Comparison of ENCODE assay signal across 8 mouse cellular contexts in the genomic region with DNA sequence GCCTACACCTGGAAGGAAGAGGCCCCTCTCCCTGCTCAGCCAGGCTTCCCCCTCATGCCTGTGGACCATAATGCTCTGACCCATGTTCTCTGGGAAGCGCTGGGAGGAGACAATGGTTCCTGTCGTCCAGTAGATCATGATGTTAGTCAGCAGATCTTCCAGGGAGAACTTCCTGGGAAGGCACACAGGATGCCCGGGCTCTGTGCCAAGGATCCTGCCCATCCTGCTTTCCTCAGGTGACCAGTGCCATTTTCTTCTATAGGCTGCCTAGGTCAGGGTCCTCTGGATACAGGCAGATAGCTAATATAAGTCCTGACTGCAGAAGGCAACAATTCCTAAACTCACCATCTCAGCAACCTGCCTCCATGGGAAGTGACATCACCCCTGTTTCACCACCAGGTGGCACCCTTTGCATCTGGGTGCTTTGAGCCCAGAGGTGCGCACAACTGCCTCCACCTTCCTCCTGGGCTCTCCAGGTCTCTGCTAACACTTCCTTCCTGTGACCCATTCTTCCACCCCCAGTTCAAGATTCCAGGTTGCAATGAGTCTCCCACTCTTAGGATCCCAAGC. TPM values are rescaled to one million over a fixed set of nuclear protein-coding genes. Genes with fewer than 3 reads are reported as not detected.
DNase-seq lines count a peak whose midpoint lies in the region; ATAC-seq and TF ChIP-seq lines count a peak whose summit lies in the region.

No protein-coding gene starts in this region.

- no peak overlapping the region for H3K4me3 ChIP-seq in forebrain, postnatal 0 days (ENCODE audit: low read depth, low read length)
- no peak overlapping the region for H3K4me3 ChIP-seq in forebrain, embryonic 11.5 days (ENCODE audit: low read depth, low read length)
- H3K4me3 ChIP-seq in testis, adult 2 months (ENCODE audit: control insufficient read depth, low read depth, low read length) = no peak overlapping the region

- H3K4me1 ChIP-seq in forebrain, postnatal 0 days (ENCODE audit: insufficient read depth) = no peaks in the 10 kb centered on the region
- no peaks in the 10 kb centered on the region for H3K4me1 ChIP-seq in forebrain, embryonic 11.5 days (replicated peaks; ENCODE audit: control insufficient read depth, insufficient read depth, low read length)
- no peaks in the 10 kb centered on the region; the same call in 1 of the 2 replicates for H3K4me1 ChIP-seq in testis, adult 2 months (ENCODE audit: control insufficient read depth, insufficient read depth, low read length)

- no peaks in the 10 kb centered on the region for H3K36me3 ChIP-seq in forebrain, postnatal 0 days (ENCODE audit: insufficient read depth)
- H3K36me3 ChIP-seq in forebrain, embryonic 11.5 days (ENCODE audit: control insufficient read depth, insufficient read depth, low read length) = no peaks in the 10 kb centered on the region
- H3K36me3 ChIP-seq in testis, adult 2 months (ENCODE audit: control insufficient read depth, insufficient read depth, low read length) = no peaks in the 10 kb centered on the region

- no peaks in the 10 kb centered on the region for H3K27me3 ChIP-seq in forebrain, postnatal 0 days (ENCODE audit: insufficient read depth, low read length)
- H3K27me3 ChIP-seq in forebrain, embryonic 11.5 days (ENCODE audit: control insufficient read depth, insufficient read depth, low read length) = no peaks in the 10 kb centered on the region
- H3K27me3 ChIP-seq in testis, adult 2 months (ENCODE audit: control insufficient read depth, insufficient read depth, low read length) = no peaks in the 10 kb centered on the region

- TF ChIP-seq POLR2A in testis, adult 2 months (IDR thresholded peaks at IDR 0.05; ENCODE audit: control insufficient read depth, low read depth, low read length) = no peak

- no peak overlapping the region for H3K4me2 ChIP-seq in forebrain, postnatal 0 days (ENCODE audit: low read depth)
- no peak overlapping the region for H3K4me2 ChIP-seq in forebrain, embryonic 11.5 days (ENCODE audit: low read depth, low read length, severe bottlenecking)

- ATAC-seq in forebrain, postnatal 0 days = no peak
- no peak for ATAC-seq in forebrain, embryonic 11.5 days (replicated peaks; ENCODE audit: low FRiP score)

- no peak for DNase-seq in forebrain, postnatal 0 days
- DNase-seq in forebrain, embryonic 11.5 days (ENCODE audit: low spot score) = no peak
- no peak for DNase-seq in testis, postnatal 14 days (ENCODE audit: low spot score)
- peak; percentile 39 for DNase-seq in forelimb bud, embryonic 11.5 days (ENCODE audit: low read depth, low spot score)
- DNase-seq in natural killer cell, adult 2 months (ENCODE audit: low spot score in 2 of 2) = peak; percentile 14 to 54
- no peak for DNase-seq in left cerebral cortex, postnatal 36 days (ENCODE audit: low spot score in 2 of 2)
- no peak for DNase-seq in right cerebral cortex, adult 2 months (ENCODE audit: low spot score in 2 of 2)

- H3K27ac ChIP-seq in forebrain, postnatal 0 days (ENCODE audit: low read depth, low read length) = no peak overlapping the region
- H3K27ac ChIP-seq in forebrain, embryonic 11.5 days (ENCODE audit: low read depth, low read length) = no peak overlapping the region
- no peak overlapping the region for H3K27ac ChIP-seq in testis, adult 2 months (ENCODE audit: control insufficient read depth, insufficient read depth, low read depth, low read length)

- no peak overlapping the region for H3K9ac ChIP-seq in forebrain, postnatal 0 days
- H3K9ac ChIP-seq in forebrain, embryonic 11.5 days (ENCODE audit: low read length) = no peak overlapping the region

- 67% methylated on average over 4 of the region's 4 CpGs for WGBS in forebrain, postnatal 0 days
- WGBS in forebrain, embryonic 11.5 days = 66% methylated on average over 4 of the region's 4 CpGs

- intact Hi-C loops in left cerebral cortex, postnatal 36 days (cut with DNase I) = no loop called here

- TF ChIP-seq CTCF in forebrain, postnatal 0 days (IDR thresholded peaks at IDR 0.05; ENCODE audit: low read depth) = peak; percentile 62
- peak; percentile 88; the same call in 1 of the 2 replicates for TF ChIP-seq CTCF in testis, adult 2 months (IDR thresholded peaks at IDR 0.05; ENCODE audit: control insufficient read depth, insufficient read depth, insufficient replicate concordance, low read depth, low read length)

- no peaks in the 10 kb centered on the region for H3K9me3 ChIP-seq in forebrain, postnatal 0 days (ENCODE audit: low read length)
- no peaks in the 10 kb centered on the region for H3K9me3 ChIP-seq in forebrain, embryonic 11.5 days (ENCODE audit: control insufficient read depth, low read length)

RNA-seq across cellular contexts. Expression of gene Tmem63a, which starts 34.1 kb away (rescaled TPM):
- 1.3 and 3.2 TPM in 2 replicates for total RNA-seq in forebrain, postnatal 0 days (2014; rRNA removed)
- 1.8 and 2.1 TPM in 2 replicates for polyA plus RNA-seq in forebrain, postnatal 0 days (2015; fragmentation: Nextera tagmentation; extraction: Ambion mirVana)
- polyA plus RNA-seq in forebrain, embryonic 11.5 days (2014; fragmentation: Nextera tagmentation; extraction: Ambion mirVana) = 2.7 and 3.0 TPM in 2 replicates
- 3.6 and 3.7 TPM in 2 replicates for polyA plus RNA-seq in testis, adult 2 months (2012; rRNA removed)
- total RNA-seq in left cerebral cortex, postnatal 36 days (2021) = 10 to 100 TPM; 13.8 to 20.6 TPM

RNA-seq across cellular contexts. Expression of gene Lefty1, which starts 41.4 kb away (rescaled TPM):
- not detected in 2 replicates for total RNA-seq in forebrain, postnatal 0 days (2014; rRNA removed)
- 0.33 and 0.35 TPM in 2 replicates for polyA plus RNA-seq in forebrain, postnatal 0 days (2015; fragmentation: Nextera tagmentation; extraction: Ambion mirVana)
- polyA plus RNA-seq in forebrain, embryonic 11.5 days (2014; fragmentation: Nextera tagmentation; extraction: Ambion mirVana) = 0.45 and 0.51 TPM in 2 replicates
- 1.5 and 2.0 TPM in 2 replicates for polyA plus RNA-seq in testis, adult 2 months (2012; rRNA removed)
- total RNA-seq in left cerebral cortex, postnatal 36 days (2021) = under 1 TPM in 1 of 2 experiments, not detected in 1; 0.20 TPM

RNA-seq across cellular contexts. Expression of gene Ephx1, which starts 44.5 kb away (rescaled TPM):
- 10.2 and 13.9 TPM in 2 replicates for total RNA-seq in forebrain, postnatal 0 days (2014; rRNA removed)
- polyA plus RNA-seq in forebrain, postnatal 0 days (2015; fragmentation: Nextera tagmentation; extraction: Ambion mirVana) = 10.4 and 10.5 TPM in 2 replicates
- polyA plus RNA-seq in forebrain, embryonic 11.5 days (2014; fragmentation: Nextera tagmentation; extraction: Ambion mirVana) = 0.65 and 1.1 TPM in 2 replicates
- polyA plus RNA-seq in testis, adult 2 months (2012; rRNA removed) = 60.1 and 63.9 TPM in 2 replicates
- 10 to 100 TPM; 30.2 to 31.6 TPM for total RNA-seq in left cerebral cortex, postnatal 36 days (2021)

Comparison
In these comparisons a context has a peak if more than half of its experiments do, and no peak if none do; other contexts are left out.
1. DNase-seq: peak in forelimb bud, embryonic 11.5 days (single experiment) and natural killer cell, adult 2 months (2 of 2); none in forebrain, postnatal 0 days (single experiment), forebrain, embryonic 11.5 days (single experiment), testis, postnatal 14 days (single experiment), left cerebral cortex, postnatal 36 days (0 of 2) and right cerebral cortex, adult 2 months (0 of 2).